Mouse (Mus musculus) megakaryocyte-erythroid progenitor cell, adult 5-6 weeks (primary cell): ENCODE measurements around the gene Ogdh. TPM values are rescaled to one million over a fixed set of nuclear protein-coding genes. Genes with fewer than 3 reads are reported as not detected.
"Not testable (repeated sequence)": the region's sequence is repeated elsewhere in the genome, so short reads cannot be mapped to it uniquely, and the experiment has no call there.

ENCODE experiments used
- ATAC-seq: replicated peaks from 2 replicates; pipeline ENCODE4 v1.8.0; 2016; ENCODE audit warnings: mild to moderate bottlenecking, inconsistent platforms; ENCODE audit not compliant: severe bottlenecking, poor library complexity, low FRiP score, low TSS enrichment
- total RNA-seq, 2 experiments: library from RNA; stranded (forward) in 1 of 2; stranded (reverse) in 1 of 2; fragments of 200-1000, 215-1000 nt in 1 of 2; fragments of >200 nt in 1 of 2; fragmentation: Nextera tagmentation in 1 of 2; gene quantifications; 2 replicates each; pipeline ENCODE4 v1.2.3; 2014 to 2017

The Ogdh gene
- total RNA-seq, 2 experiments from 2014 or later, result 91.2 to 125 TPM

DNA sequence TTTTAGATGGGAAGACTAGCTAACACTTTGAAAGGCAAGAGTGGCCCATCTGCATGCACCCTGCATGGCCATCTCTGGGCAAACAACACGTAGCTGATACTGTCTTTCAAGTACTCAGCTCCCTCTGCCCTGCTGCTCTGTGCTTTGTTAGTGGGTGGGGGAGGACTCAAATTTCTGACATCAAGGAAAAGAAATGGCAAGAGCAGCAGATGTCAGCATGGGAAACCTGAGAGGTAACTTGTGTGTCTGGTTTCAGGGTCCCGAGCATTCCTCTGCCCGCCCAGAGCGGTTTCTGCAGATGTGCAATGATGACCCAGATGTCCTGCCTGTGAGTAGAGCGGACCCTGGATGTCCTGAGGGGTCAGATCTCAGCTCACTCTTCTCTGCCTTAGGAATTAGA is 58.2 kb downstream of the Ogdh start:
- no peak for ATAC-seq

GRCm38 (mm10) chr11:6355106-6355505 is 63.7 kb downstream of the Ogdh start:
- ATAC-seq, result 0 out of 2 replicates have a peak, but pooled peaks have one; percentile 10

- ATAC-seq, result no peak
These were observed 73.3 kb downstream of the Ogdh start for GRCm38 (mm10) chr11:6364581-6365275.

GRCm38 (mm10) chr11:6365885-6366284 is 74.5 kb downstream of the Ogdh start:
- ATAC-seq, result peak; percentile 98

DNA sequence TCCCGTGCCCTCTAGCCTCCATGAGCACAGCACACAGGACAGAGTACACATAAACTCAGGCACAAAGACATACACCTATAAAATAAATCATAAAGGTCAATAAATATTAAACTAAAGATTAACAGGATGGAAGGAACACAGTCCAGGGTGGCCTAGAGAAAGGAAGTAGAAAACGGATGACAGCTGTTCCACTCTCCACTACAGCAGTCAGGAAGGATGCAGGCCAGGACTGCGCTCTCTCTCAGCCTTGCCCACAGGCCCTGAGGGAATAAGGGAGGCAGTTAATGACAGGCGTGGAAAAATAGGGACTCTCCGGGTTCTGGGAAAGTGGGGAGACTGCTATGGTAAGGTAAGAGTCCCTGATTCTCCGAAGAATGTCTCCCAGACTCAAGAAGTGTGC is 75.0 kb downstream of the Ogdh start:
- ATAC-seq, result no peak

- ATAC-seq, result no peak
These were observed 75.7 kb downstream of the Ogdh start for GRCm38 (mm10) chr11:6367156-6367555.

- ATAC-seq, result not testable (repeated sequence)
These were observed 76.6 kb downstream of the Ogdh start for GRCm38 (mm10) chr11:6367986-6368385.

GRCm38 (mm10) chr11:6371376-6372155 is 80.1 kb downstream of the Ogdh start:
- no peak for ATAC-seq

GRCm38 (mm10) chr11:6372784-6373183 is 81.4 kb downstream of the Ogdh start:
- ATAC-seq, result no peak

DNA sequence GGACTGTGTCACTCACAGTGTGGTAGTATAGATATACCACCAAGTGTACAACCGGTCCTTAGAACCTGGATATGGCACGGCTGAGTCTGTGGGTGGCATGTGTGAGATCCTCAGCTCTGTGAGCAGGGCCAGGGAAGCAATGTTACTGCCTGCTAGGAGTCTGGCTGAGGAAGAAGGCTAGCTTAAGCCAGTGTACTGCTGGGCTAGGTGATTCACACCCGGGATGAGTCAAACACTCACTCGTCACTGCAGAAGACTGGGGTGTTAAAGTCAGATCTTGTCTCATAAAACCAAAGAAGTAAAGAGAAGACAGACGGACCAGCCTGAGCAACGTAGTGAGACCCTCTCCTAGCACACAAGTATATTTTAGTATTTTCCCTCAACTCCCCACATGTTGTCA is 89.5 kb downstream of the Ogdh start:
- no peak for ATAC-seq

DNA sequence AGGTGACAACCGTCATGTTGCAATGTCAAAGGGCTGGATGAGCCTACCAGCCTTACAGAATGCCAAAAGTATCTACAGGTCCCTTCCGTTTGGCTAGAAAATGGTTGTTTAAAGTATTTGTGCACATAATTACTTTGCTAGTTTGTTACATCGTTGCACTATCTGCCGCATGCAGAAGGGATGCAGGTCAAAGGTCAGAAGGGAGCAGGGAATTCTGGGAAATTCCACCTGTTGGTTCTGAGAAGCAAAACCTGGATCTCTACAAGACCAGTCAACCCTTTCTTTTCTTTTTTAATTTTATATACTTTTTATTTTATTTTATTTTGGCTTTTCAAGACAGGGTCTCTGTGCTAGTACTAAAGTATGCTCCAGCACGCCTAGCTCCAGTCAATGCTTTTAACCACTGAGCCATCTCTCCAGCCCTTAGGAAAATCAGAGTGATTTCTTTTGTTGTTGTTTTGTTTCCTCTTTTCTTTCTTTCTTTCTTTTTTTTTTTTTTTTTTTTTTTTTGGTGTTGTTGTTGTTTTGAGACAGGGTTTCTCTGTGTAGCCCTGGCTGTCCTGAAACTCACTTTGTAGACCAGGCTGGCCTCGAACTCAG is 96.8 kb downstream of the Ogdh start:
- ATAC-seq, result no peak

- ATAC-seq, result peak; percentile 84
These were observed 97.4 kb downstream of the Ogdh start, which contains the start of gene Zmiz2 for GRCm38 (mm10) chr11:6388726-6389413. TSS of gene Zmiz2 (plus strand) at chr11:6389074.

DNA sequence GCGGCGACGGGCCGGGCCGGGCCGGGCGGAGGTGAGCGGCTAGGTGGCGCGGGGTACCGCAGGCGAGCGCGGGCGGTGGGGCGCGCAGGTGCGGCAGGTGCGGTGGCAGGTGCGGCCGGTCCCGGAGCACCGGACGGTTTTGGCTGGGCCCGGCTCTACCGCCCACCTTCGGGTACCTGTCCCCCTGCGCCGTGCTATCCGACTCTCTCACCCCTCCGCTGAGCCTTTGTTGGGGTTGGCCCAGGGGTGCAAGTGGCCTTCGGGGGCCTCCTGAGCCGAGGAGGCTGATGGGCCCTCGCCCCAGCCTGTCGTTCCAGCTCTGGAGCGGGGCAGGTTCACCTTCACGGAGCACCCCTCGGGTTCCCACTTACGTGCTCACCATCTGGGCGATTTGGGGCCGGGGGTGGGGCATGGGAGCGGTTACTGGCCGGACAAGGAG is 98.1 kb downstream of the Ogdh start:
- ATAC-seq, result peak; percentile 28; the same call in 1 of the 2 replicates

DNA sequence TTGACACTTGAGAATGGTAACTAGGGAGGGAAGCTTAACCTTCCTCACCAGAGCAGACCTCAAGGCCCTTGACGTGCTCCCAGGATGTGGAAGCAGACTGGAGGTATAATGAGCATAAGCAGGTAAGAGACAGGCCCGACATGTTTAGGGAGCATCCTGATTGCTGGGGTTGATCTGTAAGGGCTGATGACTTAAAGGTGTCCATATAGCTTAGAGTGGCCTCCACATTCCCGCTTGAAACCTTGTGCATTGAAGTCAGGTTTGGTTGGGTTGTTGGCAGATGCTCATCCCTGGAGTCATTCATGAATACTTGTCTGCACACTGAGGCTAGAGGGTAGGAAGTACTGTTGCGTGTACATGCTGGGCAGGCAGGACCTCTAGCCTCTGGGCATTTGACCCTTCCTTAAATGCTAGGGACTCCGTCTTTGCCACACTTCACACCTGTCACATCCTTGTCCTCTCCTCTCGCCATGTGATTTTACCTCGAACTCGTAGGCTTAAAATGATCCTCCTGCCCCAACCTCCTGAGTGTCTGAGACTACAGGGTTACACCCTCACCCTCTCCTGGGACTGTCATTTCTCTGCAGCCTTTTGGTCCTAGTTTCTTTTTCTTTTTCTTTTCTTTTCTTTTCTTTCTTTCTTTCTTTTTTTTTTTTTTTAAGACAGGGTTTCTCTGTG is 99.1 kb downstream of the Ogdh start:
- no peak for ATAC-seq

- no peak for ATAC-seq
These were observed 100.3 kb downstream of the Ogdh start for GRCm38 (mm10) chr11:6391516-6392276.

- ATAC-seq, result no peak
These were observed 101.4 kb downstream of the Ogdh start for GRCm38 (mm10) chr11:6392857-6393256.

DNA sequence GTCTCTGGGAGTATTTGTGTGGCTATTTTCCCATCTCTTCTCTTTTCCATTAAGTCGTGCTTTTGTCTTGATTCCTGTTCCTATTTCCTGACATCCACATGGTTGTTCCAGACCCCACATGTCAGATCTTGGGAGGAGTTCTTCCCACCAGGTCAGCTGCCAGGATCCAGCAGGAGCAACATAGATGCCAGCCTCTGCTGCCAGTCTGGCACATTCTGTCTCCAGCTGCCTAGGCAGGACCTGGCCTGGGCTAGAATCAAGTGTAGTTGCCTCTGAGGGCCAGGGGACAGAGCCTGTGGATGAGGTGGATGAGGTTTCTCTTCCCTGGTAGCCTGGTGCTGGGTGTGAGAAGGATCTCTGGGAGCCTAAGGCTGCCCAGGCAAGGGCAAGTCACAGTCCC is 102.4 kb downstream of the Ogdh start:
- ATAC-seq, result no peak

GRCm38 (mm10) chr11:6395565-6395964 is 104.1 kb downstream of the Ogdh start:
- no peak for ATAC-seq

DNA sequence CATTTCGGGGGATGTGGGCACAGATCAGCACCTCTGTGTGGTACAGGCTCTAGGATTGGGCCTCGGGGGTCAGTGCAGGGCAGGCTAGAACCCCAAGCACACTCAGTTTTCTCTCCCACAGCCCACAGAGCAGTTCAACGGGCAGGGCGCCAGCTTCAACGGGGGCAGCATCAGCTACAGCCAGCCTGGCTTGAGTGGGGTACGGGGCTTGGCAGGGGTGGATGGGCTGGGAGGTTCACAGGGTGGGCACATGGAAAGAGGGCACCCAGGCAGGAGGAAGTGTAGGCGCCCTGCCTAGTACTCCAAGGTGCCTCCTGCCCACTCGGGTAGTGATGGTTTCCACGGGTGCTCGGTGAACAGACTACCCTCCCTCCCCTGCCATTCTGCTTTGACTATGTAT is 106.7 kb downstream of the Ogdh start:
- no peak for ATAC-seq
